Mouse (Mus musculus) stomach, postnatal 0 days (tissue): Measurements from ENCODE around the gene Vdr. TPM values are rescaled to one million over a fixed set of nuclear protein-coding genes. Genes with fewer than 3 reads are reported as not detected.

Source experiments
- ATAC-seq: fragments of 200-750 bp; cut with Nextera tagmentation; 2 replicates; pipeline ENCODE4 v1.8.0; 2017; ENCODE audit not compliant: low FRiP score, low TSS enrichment
- DNase-seq: peaks from one replicate; pipeline ENCODE4 v3.0.0-alpha.2; 2016; ENCODE audit warnings: low spot score
- H3K27ac ChIP-seq: fragments of 300-500 bp; sonication (generic); replicated peaks from 2 replicates; pipeline ENCODE4 v1.5.1; 2014; ENCODE audit warnings: mild to moderate bottlenecking, control low read depth
- H3K27me3 ChIP-seq: fragments of 300-500 bp; sonication (generic); 2 replicates; pipeline ENCODE4 v1.6.1; 2014; ENCODE audit warnings: low read length; ENCODE audit not compliant: control insufficient read depth, insufficient read depth
- H3K36me3 ChIP-seq: fragments of 300-500 bp; sonication (generic); 2 replicates; pipeline ENCODE4 v1.6.1; 2014; ENCODE audit warnings: low read length, mixed read lengths; ENCODE audit not compliant: control insufficient read depth, insufficient read depth
- H3K4me1 ChIP-seq: fragments of 300-500 bp; sonication (generic); replicated peaks from 2 replicates; pipeline ENCODE4 v1.6.1; 2014; ENCODE audit warnings: antibody characterized with exemption; ENCODE audit not compliant: control insufficient read depth, insufficient read depth
- H3K4me2 ChIP-seq: fragments of 300-500 bp; sonication (generic); replicated peaks from 2 replicates; pipeline ENCODE4 v1.6.1; 2014; ENCODE audit warnings: low read depth, mild to moderate bottlenecking, control low read depth, moderate library complexity
- H3K4me3 ChIP-seq: fragments of 300-500 bp; sonication (generic); 2 replicates; pipeline ENCODE4 v1.5.1; 2014; ENCODE audit warnings: low read depth, low read length, control low read depth
- H3K9ac ChIP-seq: fragments of 300-500 bp; sonication (generic); 2 replicates; pipeline ENCODE4 v1.6.1; 2014; ENCODE audit warnings: mild to moderate bottlenecking, low read length, control low read depth, mixed read lengths
- H3K9me3 ChIP-seq: fragments of 300-500 bp; sonication (generic); 2 replicates; pipeline ENCODE4 v1.6.1; 2016; ENCODE audit warnings: low read length; ENCODE audit not compliant: control insufficient read depth
- CTCF ChIP-seq: IDR thresholded peaks from 2 replicates; pipeline ENCODE4 v1.5.1; 2016; ENCODE audit warnings: antibody characterized with exemption, low read depth, mild to moderate bottlenecking, moderate library complexity
- EP300 ChIP-seq: optimal IDR thresholded peaks from 2 replicates; pipeline ENCODE3; 2016; ENCODE audit warnings: antibody characterized with exemption
- WGBS: fragments of 180-500 bp; shearing (Covaris S2); extraction: QIAGEN DNeasy Blood & Tissue Kit; methylation state at CpG from one replicate; pipeline ENCODE4 v1.1.7; 2014; 5-methylcytosine and 5-hydroxymethylcytosine counted together
- polyA plus RNA-seq: library from polyadenylated mRNA; unstranded; fragments of >200 nt; fragmentation: Nextera tagmentation; extraction: Ambion mirVana; gene quantifications from 2 replicates; pipeline ENCODE4 v1.2.1, GENCODE M21; 2015

Gene Vdr
- polyA plus RNA-seq, 1 experiment from 2014 or later = 1.4 TPM

GRCm38 (mm10) chr15:97832764-97833479 lies 77.5 kb downstream of the Vdr start:
- H3K36me3 ChIP-seq = no peaks in the 10 kb centered on the region
- H3K4me1 ChIP-seq = 0 out of 2 replicates have a peak, but pooled peaks cover 2% of the 10 kb centered on the region
- H3K4me3 ChIP-seq = no peak overlapping the region
- peak overlapping the region; percentile 71; the same call in 1 of the 2 replicates for H3K4me2 ChIP-seq
- 75% methylated on average over 9 of the region's 9 CpGs for WGBS
- ATAC-seq (no peak), DNase-seq (no peak)
- no peak overlapping the region for H3K9ac ChIP-seq
- no peaks in the 10 kb centered on the region for H3K9me3 ChIP-seq
- H3K27me3 ChIP-seq = no peaks in the 10 kb centered on the region
- peak overlapping the region; percentile 98 for H3K27ac ChIP-seq
- no peak for TF ChIP-seq CTCF
- TF ChIP-seq EP300 = no peak

GRCm38 (mm10) chr15:97831987-97832640 lies 78.3 kb downstream of the Vdr start:
- no peaks in the 10 kb centered on the region for H3K36me3 ChIP-seq
- TF ChIP-seq EP300 = no peak
- no peak for TF ChIP-seq CTCF
- H3K4me2 ChIP-seq = peak overlapping the region; percentile 71
- no peaks in the 10 kb centered on the region for H3K27me3 ChIP-seq
- peak overlapping the region; percentile 98 for H3K27ac ChIP-seq
- peak; percentile 49 for DNase-seq
- H3K9ac ChIP-seq = peak overlapping the region; percentile 95
- peak overlapping the region; percentile 85 for H3K4me3 ChIP-seq
- 9% methylated on average over 10 of the region's 10 CpGs for WGBS
- ATAC-seq = peak; percentile 43; the same call in 1 of the 2 replicates
- 0 out of 2 replicates have a peak, but pooled peaks cover 2% of the 10 kb centered on the region for H3K4me1 ChIP-seq
- H3K9me3 ChIP-seq = no peaks in the 10 kb centered on the region

- DNase-seq = peak; percentile 81
- H3K27me3 ChIP-seq = no peaks in the 10 kb centered on the region
- peak overlapping the region; percentile 95 for H3K9ac ChIP-seq
- peak overlapping the region; percentile 98 for H3K27ac ChIP-seq
- H3K4me3 ChIP-seq = peak overlapping the region; percentile 85
- no peaks in the 10 kb centered on the region for H3K36me3 ChIP-seq
- peak; percentile 83 for ATAC-seq
- TF ChIP-seq CTCF (peak; percentile 36; the same call in 1 of the 2 replicates), EP300 (no peak)
- no peaks in the 10 kb centered on the region for H3K9me3 ChIP-seq
- WGBS = under 1% methylated on average over 66 of the region's 84 CpGs
- peak overlapping the region; percentile 71 for H3K4me2 ChIP-seq
- 0 out of 2 replicates have a peak, but pooled peaks cover 2% of the 10 kb centered on the region for H3K4me1 ChIP-seq
These were observed 79.0 kb downstream of the Vdr start for GRCm38 (mm10) chr15:97831242-97831986.

GRCm38 (mm10) chr15:97830788-97831241 lies 79.6 kb downstream of the Vdr start:
- H3K36me3 ChIP-seq = no peaks in the 10 kb centered on the region
- 1% methylated on average over 34 of the region's 39 CpGs for WGBS
- peak overlapping the region; percentile 95 for H3K9ac ChIP-seq
- DNase-seq (peak; percentile 66), ATAC-seq (peak; percentile 23)
- H3K9me3 ChIP-seq = no peaks in the 10 kb centered on the region
- H3K4me2 ChIP-seq = peak overlapping the region; percentile 71
- peak overlapping the region; percentile 98 for H3K27ac ChIP-seq
- TF ChIP-seq CTCF = peak; percentile 43; the same call in 1 of the 2 replicates
- no peak for TF ChIP-seq EP300
- peaks cover 4% of the 10 kb centered on the region for H3K4me1 ChIP-seq
- H3K4me3 ChIP-seq = peak overlapping the region; percentile 85
- H3K27me3 ChIP-seq = no peaks in the 10 kb centered on the region

- no peaks in the 10 kb centered on the region for H3K36me3 ChIP-seq
- WGBS = 17% methylated on average over 12 of the region's 12 CpGs
- H3K27ac ChIP-seq = peak overlapping the region; percentile 98
- DNase-seq (no peak), ATAC-seq (no peak; the same call in 1 of the 2 replicates)
- H3K9me3 ChIP-seq = no peaks in the 10 kb centered on the region
- no peaks in the 10 kb centered on the region for H3K27me3 ChIP-seq
- H3K9ac ChIP-seq = peak overlapping the region; percentile 95
- H3K4me1 ChIP-seq = peaks cover 7% of the 10 kb centered on the region
- no peak for TF ChIP-seq EP300
- H3K4me3 ChIP-seq = peak overlapping the region; percentile 85
- H3K4me2 ChIP-seq = peak overlapping the region; percentile 71
These were observed 80.1 kb downstream of the Vdr start for GRCm38 (mm10) chr15:97830253-97830787.
